Mouse (Mus musculus): Measurements from ENCODE around the gene Pth2r. TPM values are rescaled to one million over a fixed set of nuclear protein-coding genes. Genes with fewer than 3 reads are reported as not detected.

Gene Pth2r
- 4.0 and 5.3 TPM in 2 replicates for polyA plus RNA-seq (2012; rRNA removed)

- Histone ChIP-seq H3K27ac (ENCODE audit: control insufficient read depth, insufficient read depth, low read depth, low read length) (no peak within 1 kb of the TSS), H3K36me3 (ENCODE audit: control insufficient read depth, insufficient read depth, low read length) (no peaks in the 10 kb centered on the region), H3K27me3 (ENCODE audit: control insufficient read depth, insufficient read depth, low read length) (no peaks in the 10 kb centered on the region), H3K4me1 (ENCODE audit: control insufficient read depth, insufficient read depth, low read length) (no peaks in the 10 kb centered on the region), H3K4me3 (ENCODE audit: control insufficient read depth, low read depth, low read length) (no peak within 1 kb of the TSS)
- TF ChIP-seq CTCF (IDR thresholded peaks at IDR 0.05; ENCODE audit: control insufficient read depth, insufficient read depth, insufficient replicate concordance, low read depth, low read length), result no peak
- no peak for TF ChIP-seq POLR2A (IDR thresholded peaks at IDR 0.05; ENCODE audit: control insufficient read depth, low read depth, low read length)
These were observed at the start of gene Pth2r for GRCm38 (mm10) chr1:65281756-65282155. TSS of gene Pth2r (plus strand) at chr1:65282056.

DNA sequence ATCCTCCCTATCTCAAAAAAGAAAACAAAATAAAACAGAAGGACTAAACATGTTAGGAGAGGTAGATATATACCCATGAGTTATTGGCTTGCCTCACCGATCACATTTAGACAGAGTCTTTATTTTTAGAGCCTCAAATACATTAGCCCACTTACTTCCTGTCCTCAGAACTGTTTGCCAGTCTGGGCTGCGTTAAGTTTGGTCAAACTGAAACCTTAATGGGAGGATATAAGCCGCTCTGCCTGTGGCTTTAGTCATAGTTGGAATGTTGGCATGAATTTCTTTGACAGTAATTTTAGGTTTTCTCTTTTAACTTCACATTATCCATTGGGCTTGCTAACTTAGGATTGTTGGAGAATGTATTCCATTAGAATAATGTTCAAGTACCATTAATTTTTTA, 44.1 kb upstream of the Pth2r start:
- no peak for TF ChIP-seq CTCF (IDR thresholded peaks at IDR 0.05; ENCODE audit: control insufficient read depth, insufficient read depth, insufficient replicate concordance, low read depth, low read length)
- no peak for TF ChIP-seq POLR2A (IDR thresholded peaks at IDR 0.05; ENCODE audit: control insufficient read depth, low read depth, low read length)
- Histone ChIP-seq H3K27me3 (ENCODE audit: control insufficient read depth, insufficient read depth, low read length) (no peaks in the 10 kb centered on the region), H3K4me3 (ENCODE audit: control insufficient read depth, low read depth, low read length) (no peak overlapping the region), H3K36me3 (ENCODE audit: control insufficient read depth, insufficient read depth, low read length) (no peaks in the 10 kb centered on the region), H3K4me1 (ENCODE audit: control insufficient read depth, insufficient read depth, low read length) (no peaks in the 10 kb centered on the region), H3K27ac (ENCODE audit: control insufficient read depth, insufficient read depth, low read depth, low read length) (no peak overlapping the region)

GRCm38 (mm10) chr1:65245637-65246036, 36.2 kb upstream of the Pth2r start:
- Histone ChIP-seq H3K36me3 (ENCODE audit: control insufficient read depth, insufficient read depth, low read length) (no peaks in the 10 kb centered on the region), H3K4me1 (ENCODE audit: control insufficient read depth, insufficient read depth, low read length) (no peaks in the 10 kb centered on the region), H3K27me3 (ENCODE audit: control insufficient read depth, insufficient read depth, low read length) (no peaks in the 10 kb centered on the region), H3K27ac (ENCODE audit: control insufficient read depth, insufficient read depth, low read depth, low read length) (no peak overlapping the region), H3K4me3 (ENCODE audit: control insufficient read depth, low read depth, low read length) (no peak overlapping the region)
- TF ChIP-seq CTCF (IDR thresholded peaks at IDR 0.05; ENCODE audit: control insufficient read depth, insufficient read depth, insufficient replicate concordance, low read depth, low read length) (no peak), POLR2A (IDR thresholded peaks at IDR 0.05; ENCODE audit: control insufficient read depth, low read depth, low read length) (no peak)

DNA sequence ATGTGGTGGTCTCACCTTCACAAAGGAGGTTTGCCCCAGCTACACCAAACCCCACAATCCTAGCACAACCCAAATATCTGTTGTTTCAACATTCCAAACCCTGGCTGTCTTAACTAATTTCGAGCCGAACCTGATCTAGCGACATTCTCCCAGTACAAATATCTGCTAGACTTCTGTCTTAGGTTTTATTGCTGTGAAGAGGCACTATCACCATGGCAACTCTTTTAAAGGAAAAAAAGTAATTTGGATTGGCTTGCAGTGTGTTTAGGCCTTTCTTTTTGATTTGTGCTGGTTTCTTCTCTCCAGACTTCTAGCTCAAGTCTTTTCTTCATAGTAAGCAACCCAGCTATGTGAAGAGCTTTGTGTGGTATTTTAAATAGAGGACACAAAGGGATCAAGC, 1.4 kb upstream of the Pth2r start:
- Histone ChIP-seq H3K27ac (ENCODE audit: control insufficient read depth, insufficient read depth, low read depth, low read length) (no peak overlapping the region), H3K4me3 (ENCODE audit: control insufficient read depth, low read depth, low read length) (no peak overlapping the region), H3K4me1 (ENCODE audit: control insufficient read depth, insufficient read depth, low read length) (no peaks in the 10 kb centered on the region), H3K27me3 (ENCODE audit: control insufficient read depth, insufficient read depth, low read length) (no peaks in the 10 kb centered on the region), H3K36me3 (ENCODE audit: control insufficient read depth, insufficient read depth, low read length) (no peaks in the 10 kb centered on the region)
- TF ChIP-seq CTCF (IDR thresholded peaks at IDR 0.05; ENCODE audit: control insufficient read depth, insufficient read depth, insufficient replicate concordance, low read depth, low read length), result no peak
- TF ChIP-seq POLR2A (IDR thresholded peaks at IDR 0.05; ENCODE audit: control insufficient read depth, low read depth, low read length), result no peak

- Histone ChIP-seq H3K27ac (ENCODE audit: control insufficient read depth, insufficient read depth, low read depth, low read length) (no peak overlapping the region), H3K27me3 (ENCODE audit: control insufficient read depth, insufficient read depth, low read length) (no peaks in the 10 kb centered on the region), H3K4me3 (ENCODE audit: control insufficient read depth, low read depth, low read length) (no peak overlapping the region), H3K4me1 (ENCODE audit: control insufficient read depth, insufficient read depth, low read length) (no peaks in the 10 kb centered on the region), H3K36me3 (ENCODE audit: control insufficient read depth, insufficient read depth, low read length) (no peaks in the 10 kb centered on the region)
- TF ChIP-seq POLR2A (IDR thresholded peaks at IDR 0.05; ENCODE audit: control insufficient read depth, low read depth, low read length) (no peak), CTCF (IDR thresholded peaks at IDR 0.05; ENCODE audit: control insufficient read depth, insufficient read depth, insufficient replicate concordance, low read depth, low read length) (no peak)
These were observed 910 bp downstream of the Pth2r start for GRCm38 (mm10) chr1:65282766-65283165.

DNA sequence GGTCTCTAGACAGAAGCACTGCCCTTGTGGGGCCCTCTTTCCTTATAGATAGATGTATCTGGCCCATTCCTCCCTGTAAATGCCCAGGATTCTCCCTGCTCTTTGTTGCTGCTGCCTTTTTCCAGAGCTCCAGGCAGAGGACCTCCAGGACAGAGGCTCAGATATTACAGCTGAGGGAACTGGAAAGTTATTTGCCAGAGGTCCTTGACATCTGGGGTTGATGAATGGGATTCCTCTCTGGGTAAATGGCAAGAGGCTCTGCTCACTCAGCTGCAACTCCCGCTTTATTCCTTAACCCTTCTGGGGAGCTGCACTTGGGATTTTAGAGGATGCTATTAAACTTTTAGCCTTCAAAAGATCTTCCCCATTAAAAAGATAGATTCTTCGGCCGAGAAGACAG, 26.6 kb downstream of the Pth2r start:
- Histone ChIP-seq H3K27me3 (ENCODE audit: control insufficient read depth, insufficient read depth, low read length) (no peaks in the 10 kb centered on the region), H3K4me3 (ENCODE audit: control insufficient read depth, low read depth, low read length) (no peak overlapping the region), H3K4me1 (ENCODE audit: control insufficient read depth, insufficient read depth, low read length) (no peaks in the 10 kb centered on the region), H3K27ac (ENCODE audit: control insufficient read depth, insufficient read depth, low read depth, low read length) (no peak overlapping the region), H3K36me3 (ENCODE audit: control insufficient read depth, insufficient read depth, low read length) (no peaks in the 10 kb centered on the region)
- no peak for TF ChIP-seq POLR2A (IDR thresholded peaks at IDR 0.05; ENCODE audit: control insufficient read depth, low read depth, low read length)
- no peak for TF ChIP-seq CTCF (IDR thresholded peaks at IDR 0.05; ENCODE audit: control insufficient read depth, insufficient read depth, insufficient replicate concordance, low read depth, low read length)

DNA sequence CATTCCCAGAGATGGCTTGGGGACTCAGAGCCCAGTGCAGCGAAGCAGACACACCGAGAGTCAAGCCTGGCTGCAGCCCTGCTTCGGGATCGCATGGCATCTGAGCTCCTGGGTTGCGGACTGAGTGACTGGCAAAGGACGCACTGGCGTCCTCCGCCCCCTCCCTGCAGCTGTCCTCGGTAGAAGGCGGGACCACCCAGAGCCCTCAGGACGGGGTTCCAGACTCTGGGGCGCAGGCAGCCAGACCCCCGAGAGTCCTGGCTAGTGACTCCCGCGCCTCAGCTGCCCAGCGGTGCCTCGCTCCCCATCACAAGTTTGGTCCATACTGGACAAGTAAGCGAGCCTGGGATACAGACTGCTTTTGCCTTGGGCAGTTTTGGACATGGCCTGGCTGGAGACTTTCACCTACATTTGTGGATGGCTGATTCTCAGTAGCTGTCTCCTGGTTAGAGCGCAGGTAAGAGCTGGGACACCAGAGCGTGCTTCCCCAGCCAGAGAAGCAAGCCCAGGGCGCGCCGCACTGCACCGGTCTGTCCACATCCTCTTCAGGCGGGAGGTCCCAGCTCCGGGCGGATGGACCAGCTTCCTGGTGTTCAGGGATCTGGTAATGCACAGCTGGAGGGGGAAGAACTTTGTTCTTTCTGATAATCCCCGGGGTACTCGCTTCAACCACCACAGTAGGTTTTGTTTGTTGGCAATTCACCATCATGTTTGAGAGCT, 29.5 kb downstream of the Pth2r start:
- no peak for TF ChIP-seq POLR2A (IDR thresholded peaks at IDR 0.05; ENCODE audit: control insufficient read depth, low read depth, low read length)
- no peak overlapping the region; the same call in 1 of the 2 replicates for H3K4me3 ChIP-seq (ENCODE audit: control insufficient read depth, low read depth, low read length)
- H3K27me3 ChIP-seq (ENCODE audit: control insufficient read depth, insufficient read depth, low read length), result no peaks in the 10 kb centered on the region
- H3K36me3 ChIP-seq (ENCODE audit: control insufficient read depth, insufficient read depth, low read length), result no peaks in the 10 kb centered on the region
- H3K27ac ChIP-seq (ENCODE audit: control insufficient read depth, insufficient read depth, low read depth, low read length), result no peak overlapping the region
- no peaks in the 10 kb centered on the region for H3K4me1 ChIP-seq (ENCODE audit: control insufficient read depth, insufficient read depth, low read length)
